Mouse (Mus musculus): ENCODE results near the gene Cradd.

GRCm38 (mm10) chr10:95309412-95310322, 14.3 kb downstream of the Cradd start:
- no peak for TF ChIP-seq CTCF (IDR thresholded peaks at IDR 0.05; ENCODE audit: low read depth, low read length)
- no peak for TF ChIP-seq POLR2A (IDR thresholded peaks at IDR 0.05; ENCODE audit: extremely low read depth, insufficient read depth, low read length)

All from liver, adult 2 months (tissue).